Mouse (Mus musculus): ENCODE results near the gene Zcwpw1.

Gene Zcwpw1

GRCm38 (mm10) chr5:137782776-137783522, 4.6 kb upstream of the Zcwpw1 start:
- ATAC-seq (ENCODE audit: insufficient number of reproducible peaks, low FRiP score, low TSS enrichment), result no peak

- no peak for ATAC-seq (ENCODE audit: insufficient number of reproducible peaks, low FRiP score, low TSS enrichment)
These were observed 3.6 kb upstream of the Zcwpw1 start for GRCm38 (mm10) chr5:137783901-137784540.

DNA sequence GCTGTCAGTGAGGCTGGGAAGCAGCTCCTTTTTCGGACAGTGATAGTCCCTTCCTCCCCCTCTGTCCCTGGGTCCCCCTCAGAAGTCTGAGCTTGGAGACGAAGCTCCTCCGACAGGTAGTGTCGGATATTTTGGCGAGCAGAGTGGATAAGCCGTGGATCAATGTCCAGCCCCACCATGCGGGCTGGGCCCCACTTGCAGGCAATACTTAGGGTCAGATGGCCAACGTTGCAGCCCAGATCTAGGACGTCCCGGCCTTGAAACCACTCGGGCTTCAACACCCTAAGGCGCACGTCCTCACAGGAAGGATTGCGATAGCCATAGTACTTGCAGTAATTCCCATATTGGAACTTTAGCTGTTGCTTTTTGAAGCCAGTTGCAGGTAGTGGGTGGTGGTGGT, 3.1 kb upstream of the Zcwpw1 start:
- ATAC-seq (ENCODE audit: insufficient number of reproducible peaks, low FRiP score, low TSS enrichment), result no peak

DNA sequence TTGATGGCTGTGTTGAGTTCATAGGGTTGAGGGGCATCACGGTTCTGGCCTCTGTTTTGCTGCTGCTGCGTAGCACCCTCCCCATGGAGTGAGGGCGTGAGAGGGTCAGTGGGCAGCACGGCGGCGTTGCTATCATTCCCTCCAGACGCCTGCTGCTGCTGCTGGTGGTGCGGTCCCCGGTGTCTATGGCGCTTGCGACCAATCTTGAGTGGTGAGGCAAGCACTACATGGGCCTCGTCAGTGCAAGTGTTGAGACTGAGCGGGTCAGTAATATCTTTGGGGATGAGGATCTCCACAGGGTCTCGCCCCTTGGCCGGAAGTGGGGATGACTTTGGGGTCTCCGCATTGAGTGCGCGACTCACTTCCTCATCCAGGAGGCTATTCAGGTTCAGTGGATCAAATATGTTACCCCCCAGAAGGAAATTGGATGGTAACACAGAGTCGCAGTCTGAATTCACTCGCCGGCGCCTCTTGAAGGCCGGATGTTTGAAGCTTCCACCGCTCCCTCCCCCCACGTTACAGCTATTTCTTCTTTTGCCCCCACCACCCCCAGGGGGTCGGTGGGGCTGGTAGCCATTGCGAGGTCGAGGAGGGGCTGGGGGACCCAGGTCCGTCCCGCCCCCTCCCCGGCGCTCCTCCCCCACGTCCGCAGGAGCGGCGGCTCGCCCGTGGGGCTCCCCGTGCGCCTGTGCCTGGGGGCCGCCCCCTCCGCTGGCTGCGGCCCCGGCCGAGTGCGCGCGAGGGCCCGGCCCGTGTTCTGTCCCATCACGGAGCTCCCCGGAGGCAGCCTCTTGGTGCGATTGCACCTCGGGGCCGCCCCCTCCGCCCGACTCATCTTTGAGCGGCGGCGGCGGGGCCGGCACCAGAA, 2.2 kb upstream of the Zcwpw1 start:
- peak; percentile 6; the same call in 1 of the 2 replicates for ATAC-seq (ENCODE audit: insufficient number of reproducible peaks, low FRiP score, low TSS enrichment)

- ATAC-seq (ENCODE audit: insufficient number of reproducible peaks, low FRiP score, low TSS enrichment), result peak; percentile 57
These were observed 1.3 kb upstream of the Zcwpw1 start for GRCm38 (mm10) chr5:137786109-137786942.

- ATAC-seq (ENCODE audit: insufficient number of reproducible peaks, low FRiP score, low TSS enrichment), result no peak
These were observed 573 bp downstream of the Zcwpw1 start for GRCm38 (mm10) chr5:137788171-137788570.

DNA sequence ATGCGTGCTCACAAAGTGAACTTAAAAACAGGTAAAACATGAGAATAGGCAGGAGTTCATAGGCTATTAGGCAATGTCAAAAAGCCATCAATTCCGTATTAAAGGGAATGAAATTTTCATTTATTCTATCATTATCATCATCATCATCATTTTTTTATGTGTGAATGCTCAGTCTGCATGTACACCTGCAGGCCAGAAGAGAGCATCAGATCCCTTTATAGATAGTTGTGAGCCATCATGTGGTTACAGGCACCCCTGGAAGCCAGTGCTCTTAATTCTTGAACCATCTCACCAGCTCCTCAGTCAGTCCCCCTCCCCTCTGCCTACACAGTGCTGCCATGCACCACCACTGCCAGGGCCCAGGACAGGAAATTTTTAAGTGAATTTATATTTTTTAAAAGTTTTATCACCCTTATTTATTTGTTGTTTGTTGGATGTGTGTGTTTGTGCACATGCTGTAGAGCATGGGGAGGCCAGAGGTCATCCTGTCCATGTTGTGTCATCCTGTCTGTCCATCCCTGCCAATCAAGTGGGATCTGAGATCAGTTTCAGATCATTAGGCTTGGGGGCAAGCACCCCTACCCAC, 1.4 kb downstream of the Zcwpw1 start:
- ATAC-seq (ENCODE audit: insufficient number of reproducible peaks, low FRiP score, low TSS enrichment), result no peak

- no peak for ATAC-seq (ENCODE audit: insufficient number of reproducible peaks, low FRiP score, low TSS enrichment)
These were observed 4.0 kb downstream of the Zcwpw1 start for GRCm38 (mm10) chr5:137791553-137791952.

- no peak for ATAC-seq (ENCODE audit: insufficient number of reproducible peaks, low FRiP score, low TSS enrichment)
These were observed 9.0 kb downstream of the Zcwpw1 start for GRCm38 (mm10) chr5:137796606-137797005.

- no peak for ATAC-seq (ENCODE audit: insufficient number of reproducible peaks, low FRiP score, low TSS enrichment)
These were observed 13.3 kb downstream of the Zcwpw1 start for GRCm38 (mm10) chr5:137800917-137801316.

GRCm38 (mm10) chr5:137806158-137806557, 18.6 kb downstream of the Zcwpw1 start:
- ATAC-seq (ENCODE audit: insufficient number of reproducible peaks, low FRiP score, low TSS enrichment), result no peak

GRCm38 (mm10) chr5:137808316-137808715, 20.7 kb downstream of the Zcwpw1 start:
- ATAC-seq (ENCODE audit: insufficient number of reproducible peaks, low FRiP score, low TSS enrichment), result no peak

DNA sequence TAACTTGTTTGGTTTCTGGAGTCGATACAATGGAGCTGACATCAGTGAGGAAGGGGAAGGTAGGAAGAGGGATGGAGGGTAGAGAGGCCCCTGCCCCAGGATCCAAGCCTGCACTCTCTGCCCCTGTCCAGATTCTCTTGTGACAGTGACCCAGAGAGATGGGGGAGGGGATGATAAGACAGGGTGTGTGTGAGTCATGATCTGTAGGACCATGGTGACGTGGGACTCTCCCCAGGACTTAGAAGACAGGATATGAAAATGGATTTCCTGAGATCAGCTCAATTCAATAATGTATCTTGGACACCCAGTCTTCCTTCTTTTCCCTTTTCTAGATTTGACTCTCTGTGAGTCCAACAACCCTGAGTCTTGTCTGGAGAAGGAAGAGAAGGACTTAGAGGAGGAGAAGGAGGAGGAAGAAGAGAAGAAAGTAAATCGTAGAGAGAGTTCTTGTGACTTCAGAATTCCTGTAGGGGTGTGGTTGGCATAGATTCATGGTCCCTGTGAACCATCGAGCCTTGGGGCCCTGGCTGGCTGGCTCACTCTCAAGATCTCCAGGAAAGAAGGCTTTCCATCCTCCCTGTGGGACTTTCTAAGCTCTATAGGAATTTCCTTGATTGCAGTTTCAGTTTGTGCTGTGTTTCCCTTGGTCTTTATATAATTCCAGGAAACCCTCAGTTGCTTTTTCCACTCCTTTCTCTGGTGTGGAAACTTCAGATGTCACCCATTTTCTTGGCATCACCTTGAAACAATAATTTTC, 30.0 kb downstream of the Zcwpw1 start:
- no peak for ATAC-seq (ENCODE audit: insufficient number of reproducible peaks, low FRiP score, low TSS enrichment)

DNA sequence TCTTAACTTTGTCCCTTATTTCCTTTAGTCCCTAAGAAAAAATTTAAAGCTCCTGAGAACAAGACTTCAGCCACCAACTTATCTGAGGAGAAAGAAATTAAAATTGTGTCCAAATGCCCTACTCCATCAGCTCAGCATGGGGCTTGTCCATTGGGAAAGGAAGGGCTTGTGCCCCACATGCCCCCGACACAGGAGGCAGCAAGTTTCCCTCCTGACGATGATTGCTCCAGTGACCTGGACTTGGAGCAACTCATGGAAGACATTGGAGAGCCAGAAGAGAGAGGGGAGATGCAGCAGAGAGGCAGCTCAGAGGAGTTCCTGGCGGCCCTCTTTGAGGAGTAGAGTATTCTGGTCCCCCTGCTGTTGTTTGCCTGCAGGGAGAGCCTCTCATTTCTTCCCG, 34.5 kb downstream of the Zcwpw1 start:
- ATAC-seq (ENCODE audit: insufficient number of reproducible peaks, low FRiP score, low TSS enrichment), result no peak

- no peak for ATAC-seq (ENCODE audit: insufficient number of reproducible peaks, low FRiP score, low TSS enrichment)
These were observed 35.0 kb downstream of the Zcwpw1 start for GRCm38 (mm10) chr5:137822602-137823001.

- no peak for ATAC-seq (ENCODE audit: insufficient number of reproducible peaks, low FRiP score, low TSS enrichment)
These were observed 36.0 kb downstream of the Zcwpw1 start for GRCm38 (mm10) chr5:137823455-137824045.

GRCm38 (mm10) chr5:137825030-137825429, 37.4 kb downstream of the Zcwpw1 start:
- ATAC-seq (ENCODE audit: insufficient number of reproducible peaks, low FRiP score, low TSS enrichment), result no peak

DNA sequence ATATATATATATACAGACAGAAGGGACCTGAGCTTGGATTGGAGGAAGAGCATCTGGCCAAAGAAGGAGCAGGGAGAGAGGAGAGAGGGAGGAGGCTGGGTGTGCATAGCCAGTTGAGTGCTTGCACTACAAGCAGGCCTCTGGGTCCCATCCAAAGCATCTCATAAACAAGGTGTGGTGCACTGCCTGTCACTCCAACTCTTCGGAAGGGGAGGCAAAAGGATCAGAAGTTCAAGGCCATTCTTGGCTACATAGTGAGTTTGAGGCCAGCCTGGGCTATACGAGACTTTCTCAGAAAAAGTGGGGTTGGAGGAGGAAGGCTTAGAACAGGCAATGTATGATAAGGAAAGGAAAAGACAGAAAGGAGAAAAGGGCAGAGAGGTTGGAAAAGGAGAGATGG, 38.4 kb downstream of the Zcwpw1 start:
- no peak for ATAC-seq (ENCODE audit: insufficient number of reproducible peaks, low FRiP score, low TSS enrichment)

DNA sequence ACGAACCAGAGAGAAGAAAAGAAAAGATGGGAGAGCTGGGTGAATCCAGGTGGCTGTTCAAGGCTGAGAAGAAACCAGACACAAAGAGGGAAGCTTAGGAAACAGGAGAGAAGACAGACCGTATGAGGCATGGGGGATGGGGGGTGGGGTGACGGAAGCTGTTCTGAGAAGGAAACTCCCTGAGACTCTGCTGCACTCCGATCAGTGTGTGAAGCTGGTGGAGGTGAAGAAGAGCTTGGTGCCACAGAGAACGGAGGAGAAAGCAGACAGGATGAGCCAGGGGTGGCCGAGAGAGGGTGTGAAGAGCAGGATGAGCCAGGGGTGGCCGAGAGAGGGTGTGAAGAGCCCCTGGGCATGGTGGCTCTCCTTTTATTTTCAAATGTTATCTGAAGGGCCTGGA, 38.8 kb downstream of the Zcwpw1 start:
- ATAC-seq (ENCODE audit: insufficient number of reproducible peaks, low FRiP score, low TSS enrichment), result no peak

Measured in cerebellum, adult (tissue).